Mouse (Mus musculus): ENCODE data around the gene Whrn. TPM values are rescaled to one million over a fixed set of nuclear protein-coding genes. Genes with fewer than 3 reads are reported as not detected.

The Whrn gene
- polyA plus RNA-seq (2016; fragmentation: Nextera tagmentation; extraction: Ambion mirVana) = 10.6 and 10.8 TPM in 2 replicates

- H3K9ac ChIP-seq = peak within 1 kb of the TSS; percentile 74
- H3K9me3 ChIP-seq (replicated peaks) = no peaks in the 10 kb centered on the region
- no peak within 1 kb of the TSS; the same call in 1 of the 2 replicates for H3K27ac ChIP-seq
- H3K27me3 ChIP-seq = peaks cover 26% of the 10 kb centered on the region
- H3K4me3 ChIP-seq = peak within 1 kb of the TSS; percentile 72
- H3K4me2 ChIP-seq (replicated peaks) = peak within 1 kb of the TSS; percentile 95
- no peaks in the 10 kb centered on the region for H3K36me3 ChIP-seq
- peak; percentile 81 for ATAC-seq (ENCODE audit: low FRiP score)
- H3K4me1 ChIP-seq = peaks cover 36% of the 10 kb centered on the region
- under 1% methylated on average over 28 of the region's 34 CpGs for whole genome bisulfite sequencing
Measured at GRCm38 (mm10) chr4:63495915-63496278, at the start of gene Whrn. TSS of gene Whrn (minus strand) at chr4:63495991.

- no peak; the same call in 1 of the 2 replicates for ATAC-seq (ENCODE audit: low FRiP score)
- peak overlapping the region; percentile 88 for H3K27ac ChIP-seq
- 20% methylated on average over 26 of the region's 26 CpGs for WGBS
Measured at GRCm38 (mm10) chr4:63545231-63545958, 49.6 kb upstream of the Whrn start.

GRCm38 (mm10) chr4:63544494-63545230, 48.9 kb upstream of the Whrn start, which contains the start of gene Atp6v1g1:
TSS of gene Atp6v1g1 (plus strand) at chr4:63544772.
- Histone ChIP-seq H3K9me3 (replicated peaks) (no peaks in the 10 kb centered on the region), H3K36me3 (peaks cover 14% of the 10 kb centered on the region), H3K4me2 (replicated peaks) (peak within 1 kb of the TSS; percentile 79), H3K9ac (peak within 1 kb of the TSS; percentile 93), H3K27me3 (no peaks in the 10 kb centered on the region), H3K27ac (peak within 1 kb of the TSS; percentile 88), H3K4me1 (peaks cover 24% of the 10 kb centered on the region), H3K4me3 (peak within 1 kb of the TSS; percentile 87)
- ATAC-seq (ENCODE audit: low FRiP score) = peak; percentile 97
- WGBS = 1% methylated on average over 53 of the region's 57 CpGs

More at GRCm38 (mm10) chr4:63545231-63545958, 49.6 kb upstream of the Whrn start:
- H3K36me3 ChIP-seq = peaks cover 15% of the 10 kb centered on the region
- peak overlapping the region; percentile 79 for H3K4me2 ChIP-seq (replicated peaks)
- no peaks in the 10 kb centered on the region for H3K9me3 ChIP-seq (replicated peaks)
- H3K4me3 ChIP-seq = peak overlapping the region; percentile 87
- H3K27me3 ChIP-seq = no peaks in the 10 kb centered on the region
- peak overlapping the region; percentile 93 for H3K9ac ChIP-seq
- peaks cover 24% of the 10 kb centered on the region for H3K4me1 ChIP-seq

- peak overlapping the region; percentile 87 for H3K4me3 ChIP-seq
- H3K4me2 ChIP-seq (replicated peaks) = peak overlapping the region; percentile 79
- no peaks in the 10 kb centered on the region for H3K9me3 ChIP-seq (replicated peaks)
- 59% methylated on average over 10 of the region's 10 CpGs for whole genome bisulfite sequencing
- H3K9ac ChIP-seq = peak overlapping the region; percentile 33; the same call in 1 of the 2 replicates
- ATAC-seq (ENCODE audit: low FRiP score) = peak; percentile 69
- no peaks in the 10 kb centered on the region for H3K27me3 ChIP-seq
- peak overlapping the region; percentile 88 for H3K27ac ChIP-seq
- peaks cover 6% of the 10 kb centered on the region for H3K36me3 ChIP-seq
- peaks cover 24% of the 10 kb centered on the region for H3K4me1 ChIP-seq
Measured at GRCm38 (mm10) chr4:63543746-63544493, 48.1 kb upstream of the Whrn start.

GRCm38 (mm10) chr4:63542209-63542608, 46.4 kb upstream of the Whrn start:
- no peak for ATAC-seq (ENCODE audit: low FRiP score)
- WGBS = 78% methylated on average over 2 of the region's 2 CpGs

GRCm38 (mm10) chr4:63537602-63538001, 41.8 kb upstream of the Whrn start:
- 87% methylated on average over 4 of the region's 4 CpGs for WGBS
- no peak for ATAC-seq (ENCODE audit: low FRiP score)
- H3K4me1 ChIP-seq = no peaks in the 10 kb centered on the region

More at GRCm38 (mm10) chr4:63542209-63542608, 46.4 kb upstream of the Whrn start:
- no peaks in the 10 kb centered on the region for H3K36me3 ChIP-seq
- H3K27me3 ChIP-seq = no peaks in the 10 kb centered on the region
- no peak overlapping the region for H3K9ac ChIP-seq
- no peak overlapping the region for H3K4me3 ChIP-seq
- no peak overlapping the region for H3K4me2 ChIP-seq (replicated peaks)
- H3K9me3 ChIP-seq (replicated peaks) = no peaks in the 10 kb centered on the region
- H3K4me1 ChIP-seq = peaks cover 21% of the 10 kb centered on the region
- H3K27ac ChIP-seq = no peak overlapping the region

GRCm38 (mm10) chr4:63530409-63530808, 34.6 kb upstream of the Whrn start:
- no peak overlapping the region for H3K4me3 ChIP-seq
- no peaks in the 10 kb centered on the region for H3K27me3 ChIP-seq
- H3K4me1 ChIP-seq = no peaks in the 10 kb centered on the region
- no peaks in the 10 kb centered on the region for H3K36me3 ChIP-seq
- ATAC-seq (ENCODE audit: low FRiP score) = no peak
- no peak overlapping the region for H3K9ac ChIP-seq
- no peak overlapping the region for H3K4me2 ChIP-seq (replicated peaks)
- no peak overlapping the region for H3K27ac ChIP-seq
- whole genome bisulfite sequencing = 82% methylated on average over 7 of the region's 7 CpGs
- H3K9me3 ChIP-seq (replicated peaks) = no peaks in the 10 kb centered on the region

More at GRCm38 (mm10) chr4:63537602-63538001, 41.8 kb upstream of the Whrn start:
- no peaks in the 10 kb centered on the region for H3K36me3 ChIP-seq
- H3K4me3 ChIP-seq = no peak overlapping the region
- H3K9me3 ChIP-seq (replicated peaks) = no peaks in the 10 kb centered on the region
- no peak overlapping the region for H3K4me2 ChIP-seq (replicated peaks)
- H3K27me3 ChIP-seq = no peaks in the 10 kb centered on the region
- H3K9ac ChIP-seq = no peak overlapping the region
- no peak overlapping the region for H3K27ac ChIP-seq

- ATAC-seq (ENCODE audit: low FRiP score) = no peak
- Histone ChIP-seq H3K9me3 (replicated peaks) (no peaks in the 10 kb centered on the region), H3K4me2 (replicated peaks) (no peak overlapping the region), H3K27me3 (no peaks in the 10 kb centered on the region), H3K4me3 (no peak overlapping the region), H3K27ac (no peak overlapping the region), H3K4me1 (no peaks in the 10 kb centered on the region), H3K9ac (no peak overlapping the region), H3K36me3 (no peaks in the 10 kb centered on the region)
- WGBS = 73% methylated on average over 6 of the region's 6 CpGs
Measured at GRCm38 (mm10) chr4:63528946-63529345, 33.2 kb upstream of the Whrn start.

- H3K4me3 ChIP-seq = no peak overlapping the region
- H3K27me3 ChIP-seq = no peaks in the 10 kb centered on the region
- H3K4me1 ChIP-seq = no peaks in the 10 kb centered on the region
- H3K9me3 ChIP-seq (replicated peaks) = no peaks in the 10 kb centered on the region
- no peak overlapping the region for H3K4me2 ChIP-seq (replicated peaks)
- H3K36me3 ChIP-seq = no peaks in the 10 kb centered on the region
- H3K27ac ChIP-seq = no peak overlapping the region
- no peak for ATAC-seq (ENCODE audit: low FRiP score)
- WGBS = 77% methylated on average over 8 of the region's 8 CpGs
- no peak overlapping the region for H3K9ac ChIP-seq
Measured at GRCm38 (mm10) chr4:63525514-63525913, 29.7 kb upstream of the Whrn start.

GRCm38 (mm10) chr4:63521813-63522419, 26.1 kb upstream of the Whrn start:
- Histone ChIP-seq H3K4me2 (replicated peaks) (no peak overlapping the region), H3K4me1 (no peaks in the 10 kb centered on the region), H3K36me3 (no peaks in the 10 kb centered on the region), H3K9ac (no peak overlapping the region), H3K9me3 (replicated peaks) (no peaks in the 10 kb centered on the region), H3K27ac (no peak overlapping the region), H3K27me3 (no peaks in the 10 kb centered on the region), H3K4me3 (no peak overlapping the region)
- ATAC-seq (ENCODE audit: low FRiP score) = no peak
- WGBS = 80% methylated on average over 2 of the region's 2 CpGs

GRCm38 (mm10) chr4:63515021-63515420, 19.2 kb upstream of the Whrn start:
- Histone ChIP-seq H3K4me3 (no peak overlapping the region), H3K4me2 (replicated peaks) (no peak overlapping the region), H3K27ac (no peak overlapping the region), H3K36me3 (no peaks in the 10 kb centered on the region), H3K4me1 (no peaks in the 10 kb centered on the region), H3K9ac (no peak overlapping the region), H3K27me3 (no peaks in the 10 kb centered on the region), H3K9me3 (replicated peaks) (no peaks in the 10 kb centered on the region)
- ATAC-seq (ENCODE audit: low FRiP score) = no peak
- 84% methylated on average over 5 of the region's 5 CpGs for whole genome bisulfite sequencing

Measured in hindbrain, embryonic 12.5 days (tissue).